Mouse (Mus musculus): Measurements from ENCODE around the gene Ksr2. TPM values are rescaled to one million over a fixed set of nuclear protein-coding genes. Genes with fewer than 3 reads are reported as not detected.

Ksr2 gene
- total and polyA plus RNA-seq, 3 experiments, result 0.36 to 1.3 (median 1.2) TPM

DNA sequence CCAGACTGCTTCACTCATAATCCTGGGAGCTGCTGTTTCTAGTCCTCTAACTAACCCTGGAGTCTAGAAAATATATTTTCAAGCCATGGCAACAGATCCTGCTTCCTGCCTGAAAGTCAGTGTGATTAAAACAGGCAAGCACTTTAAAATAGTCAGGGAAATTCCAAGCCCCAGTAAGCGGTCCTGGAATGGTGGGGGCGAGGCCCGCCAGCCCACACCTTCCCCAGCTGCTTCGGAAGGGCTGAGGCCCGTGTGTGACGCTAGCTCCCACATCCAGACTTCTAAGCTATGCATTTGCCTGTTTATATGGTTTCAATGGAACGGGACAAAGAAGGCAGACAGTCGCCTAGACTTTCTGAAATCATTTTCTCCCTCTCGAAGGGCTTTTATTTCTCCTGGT is 137.2 kb downstream of the Ksr2 start:
- in situ Hi-C loops (cut with MboI; ENCODE audit: low pct_ligation_motif_present, low pct_unique_long_range_greater_than_20kb, low sequenced_read_pairs), result no loop called here
- no peak for TF ChIP-seq SMC3 (IDR thresholded peaks at IDR 0.05; ENCODE audit: low read depth, low read length)
- no peak for TF ChIP-seq CHD2 (IDR thresholded peaks at IDR 0.05; ENCODE audit: low read length)
- no peak for DNase-seq (ENCODE audit: extremely low read depth)
- H3K9ac ChIP-seq (ENCODE audit: insufficient read depth, low read depth), result no peak overlapping the region
- no peaks in the 10 kb centered on the region for H3K79me2 ChIP-seq (replicated peaks; ENCODE audit: control insufficient read depth, extremely low read depth, insufficient read depth, poor library complexity, severe bottlenecking)
- peaks cover 7 to 12% of the 10 kb centered on the region in 2 experiments for H3K36me3 ChIP-seq (replicated peaks in 1 of 2; ENCODE audit: control insufficient read depth in 1 of 2, insufficient read depth in 1 of 2, low read length in 1 of 2)
- H3K27ac ChIP-seq (ENCODE audit: insufficient read depth, low read depth), result no peak overlapping the region
- no peak overlapping the region for H3K4me3 ChIP-seq (replicated peaks in 1 of 3; ENCODE audit: low read depth in 2 of 3, low read length in 2 of 3, poor library complexity in 1 of 3)
- no peaks in the 10 kb centered on the region for H3K27me3 ChIP-seq (replicated peaks)
- dilution Hi-C loops (cut with MboI; ENCODE audit: extremely low pct_ligation_motif_present, extremely low pct_unique_long_range_greater_than_20kb, low sequenced_read_pairs), result no loop called here
- H3K4me2 ChIP-seq (ENCODE audit: insufficient read depth, low read depth, poor library complexity, severe bottlenecking), result no peak overlapping the region
- peaks cover 0 to 6% of the 10 kb centered on the region in 2 experiments; a peak in 1 of 4 replicates for H3K4me1 ChIP-seq (ENCODE audit: control insufficient read depth in 1 of 2, insufficient read depth in 2 of 2)
- H3K9me3 ChIP-seq (replicated peaks; ENCODE audit: low read length), result peaks cover 2% of the 10 kb centered on the region

DNA sequence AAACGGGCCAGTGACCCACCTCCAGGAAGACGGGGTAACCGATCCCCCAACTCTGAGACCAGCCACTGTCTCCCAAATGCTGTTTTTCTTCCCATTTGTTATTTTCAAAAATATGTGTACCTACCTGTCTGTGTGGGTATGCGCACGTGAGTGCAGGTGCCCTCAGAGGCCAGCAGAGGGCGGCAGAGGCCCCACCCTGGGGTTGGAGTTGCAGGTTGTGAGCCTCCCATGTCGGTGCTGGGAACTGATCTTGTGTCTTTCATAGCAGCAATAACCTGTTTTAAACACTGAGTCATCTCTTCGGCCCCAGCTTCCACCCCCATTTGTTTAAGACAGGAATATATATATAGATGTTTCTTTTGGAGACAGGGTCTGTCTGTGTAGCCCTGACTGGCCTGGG is 138.3 kb downstream of the Ksr2 start:
- peak in 1 of 2 experiments; percentile 8; a peak in 1 of 4 replicates for TF ChIP-seq CTCF (conservative IDR thresholded peaks at IDR 0.05 in 1 of 2, IDR thresholded peaks at IDR 0.05 in 1 of 2; ENCODE audit: low read depth in 2 of 2, low read length in 2 of 2)
- no peak for TF ChIP-seq GABPA (IDR thresholded peaks at IDR 0.05; ENCODE audit: insufficient replicate concordance, low read depth, low read length)
- no peak overlapping the region for H3K9ac ChIP-seq (ENCODE audit: insufficient read depth, low read depth)
- H3K4me3 ChIP-seq (replicated peaks in 1 of 3; ENCODE audit: low read depth in 2 of 3, low read length in 2 of 3, poor library complexity in 1 of 3), result no peak overlapping the region

DNA sequence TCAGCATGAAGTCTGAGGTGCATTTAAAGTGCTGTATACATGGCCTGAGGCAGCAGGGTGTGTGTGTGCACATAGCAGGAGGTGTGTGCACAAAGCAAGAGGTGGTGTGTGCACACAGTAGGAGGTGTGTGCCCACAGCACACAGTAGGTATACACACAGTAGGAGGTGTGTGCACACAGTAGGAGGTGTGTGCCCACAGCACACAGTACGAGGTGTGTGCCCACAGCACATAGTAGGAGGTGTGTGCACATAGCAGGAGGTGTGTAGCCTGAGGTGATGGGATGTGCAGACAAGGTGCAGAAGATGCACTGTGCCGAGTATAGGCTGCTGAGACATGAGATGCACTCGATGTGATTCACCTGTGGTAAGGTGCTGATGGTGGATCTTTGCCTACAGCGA is 140.7 kb downstream of the Ksr2 start:
- Histone ChIP-seq H3K4me3 (replicated peaks in 1 of 3; ENCODE audit: low read depth in 2 of 3, low read length in 2 of 3, poor library complexity in 1 of 3) (no peak overlapping the region), H3K36me3 (replicated peaks in 1 of 2; ENCODE audit: control insufficient read depth in 1 of 2, insufficient read depth in 1 of 2, low read length in 1 of 2) (peaks cover 4 to 10% of the 10 kb centered on the region in 2 experiments), H3K27ac (ENCODE audit: insufficient read depth, low read depth) (no peak overlapping the region), H3K4me2 (ENCODE audit: insufficient read depth, low read depth, poor library complexity, severe bottlenecking) (no peak overlapping the region), H3K4me1 (ENCODE audit: control insufficient read depth in 1 of 2, insufficient read depth in 2 of 2) (peaks cover 7% of the 10 kb centered on the region in 2 experiments), H3K27me3 (replicated peaks) (no peaks in the 10 kb centered on the region), H3K9ac (ENCODE audit: insufficient read depth, low read depth) (no peak overlapping the region), H3K79me2 (replicated peaks; ENCODE audit: control insufficient read depth, extremely low read depth, insufficient read depth, poor library complexity, severe bottlenecking) (no peaks in the 10 kb centered on the region), H3K9me3 (replicated peaks; ENCODE audit: low read length) (peaks cover 2% of the 10 kb centered on the region)
- dilution Hi-C loops (cut with MboI; ENCODE audit: extremely low pct_ligation_motif_present, extremely low pct_unique_long_range_greater_than_20kb, low sequenced_read_pairs), result no loop called here
- in situ Hi-C loops (cut with MboI; ENCODE audit: low pct_ligation_motif_present, low pct_unique_long_range_greater_than_20kb, low sequenced_read_pairs), result no loop called here
- TF ChIP-seq ZMIZ1 (IDR thresholded peaks at IDR 0.05; ENCODE audit: low read depth, low read length) (no peak), ZKSCAN1 (IDR thresholded peaks at IDR 0.05; ENCODE audit: borderline replicate concordance, low read depth, low read length) (peak; percentile 88), CTCF (conservative IDR thresholded peaks at IDR 0.05 in 1 of 2, IDR thresholded peaks at IDR 0.05 in 1 of 2; ENCODE audit: low read depth in 2 of 2, low read length in 2 of 2) (no peak), MAZ (IDR thresholded peaks at IDR 0.05; ENCODE audit: low read depth, low read length) (no peak), ETS1 (conservative IDR thresholded peaks at IDR 0.05; ENCODE audit: low read depth, low read length) (no peak)
- DNase-seq (ENCODE audit: extremely low read depth), result no peak

More for the DNA sequence above, 138.3 kb downstream of the Ksr2 start:
- Histone ChIP-seq H3K27ac (ENCODE audit: insufficient read depth, low read depth) (no peak overlapping the region), H3K4me2 (ENCODE audit: insufficient read depth, low read depth, poor library complexity, severe bottlenecking) (no peak overlapping the region), H3K27me3 (replicated peaks) (no peaks in the 10 kb centered on the region), H3K36me3 (replicated peaks in 1 of 2; ENCODE audit: control insufficient read depth in 1 of 2, insufficient read depth in 1 of 2, low read length in 1 of 2) (peaks cover 7 to 12% of the 10 kb centered on the region in 2 experiments), H3K79me2 (replicated peaks; ENCODE audit: control insufficient read depth, extremely low read depth, insufficient read depth, poor library complexity, severe bottlenecking) (no peaks in the 10 kb centered on the region), H3K9me3 (replicated peaks; ENCODE audit: low read length) (peaks cover 2% of the 10 kb centered on the region), H3K4me1 (ENCODE audit: control insufficient read depth in 1 of 2, insufficient read depth in 2 of 2) (peaks cover 0 to 6% of the 10 kb centered on the region in 2 experiments; a peak in 1 of 4 replicates)
- DNase-seq (ENCODE audit: extremely low read depth), result no peak
- in situ Hi-C loops (cut with MboI; ENCODE audit: low pct_ligation_motif_present, low pct_unique_long_range_greater_than_20kb, low sequenced_read_pairs), result no loop called here
- dilution Hi-C loops (cut with MboI; ENCODE audit: extremely low pct_ligation_motif_present, extremely low pct_unique_long_range_greater_than_20kb, low sequenced_read_pairs), result no loop called here
